Mouse (Mus musculus) granulocyte monocyte progenitor cell, adult 5-6 weeks (primary cell): Measurements from ENCODE around the gene Myo10. TPM values are rescaled to one million over a fixed set of nuclear protein-coding genes. Genes with fewer than 3 reads are reported as not detected.

Source experiments
- ATAC-seq: replicated peaks from 2 replicates; pipeline ENCODE4 v1.8.0; 2016; ENCODE audit warnings: mild to moderate bottlenecking, moderate TSS enrichment, inconsistent platforms; ENCODE audit not compliant: poor library complexity, severe bottlenecking
- total RNA-seq, 2 experiments: library from RNA; stranded (forward) in 1 of 2; stranded (reverse) in 1 of 2; fragments of 200-712, 200-1000 nt in 1 of 2; fragments of >200 nt in 1 of 2; fragmentation: Nextera tagmentation in 1 of 2; gene quantifications; 2 replicates each; pipeline ENCODE4 v1.2.3; 2014 to 2017

Myo10 gene
- total RNA-seq, 2 experiments from 2014 or later, result 3.3 to 8.9 TPM

DNA sequence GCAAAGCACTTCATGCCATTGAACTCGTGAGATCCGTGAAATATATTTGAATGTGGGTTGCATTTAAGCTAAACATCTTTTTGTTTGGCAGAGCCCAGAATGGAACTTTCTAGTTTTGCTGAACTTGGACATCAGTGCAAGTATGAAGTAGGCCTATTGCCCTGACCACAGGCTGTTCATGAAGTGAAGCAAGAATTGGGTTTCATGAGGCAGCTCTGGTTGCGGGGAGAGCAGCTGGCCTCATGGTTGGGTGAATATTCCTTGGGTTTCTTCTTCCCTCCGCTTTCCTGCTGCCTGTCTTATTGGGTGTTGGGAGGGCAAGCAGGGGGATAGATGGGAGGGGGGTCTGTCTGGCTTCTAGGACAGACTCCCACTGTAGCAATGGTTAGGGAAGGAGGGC, 23.5 kb downstream of the Myo10 start:
- ATAC-seq, result no peak

DNA sequence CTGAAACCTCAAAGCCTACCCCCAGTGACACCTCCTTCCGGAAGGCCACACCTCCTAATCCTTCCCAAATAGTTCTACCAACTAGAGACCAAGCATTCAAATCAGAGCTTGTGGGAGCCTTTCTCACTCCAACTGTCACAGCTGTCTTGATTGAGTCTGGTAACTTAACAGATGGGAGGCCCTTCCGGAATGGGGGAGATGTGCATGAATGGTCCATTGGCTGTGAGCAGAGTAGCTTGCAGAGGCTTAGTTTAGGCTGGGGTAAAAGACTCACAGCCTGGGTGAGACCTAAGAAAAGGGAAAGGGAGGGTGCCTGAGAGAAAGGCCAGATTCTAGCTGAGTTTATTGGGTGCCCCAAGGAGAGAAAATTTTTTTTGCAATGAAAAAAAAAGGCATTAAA, 26.0 kb downstream of the Myo10 start:
- no peak for ATAC-seq

DNA sequence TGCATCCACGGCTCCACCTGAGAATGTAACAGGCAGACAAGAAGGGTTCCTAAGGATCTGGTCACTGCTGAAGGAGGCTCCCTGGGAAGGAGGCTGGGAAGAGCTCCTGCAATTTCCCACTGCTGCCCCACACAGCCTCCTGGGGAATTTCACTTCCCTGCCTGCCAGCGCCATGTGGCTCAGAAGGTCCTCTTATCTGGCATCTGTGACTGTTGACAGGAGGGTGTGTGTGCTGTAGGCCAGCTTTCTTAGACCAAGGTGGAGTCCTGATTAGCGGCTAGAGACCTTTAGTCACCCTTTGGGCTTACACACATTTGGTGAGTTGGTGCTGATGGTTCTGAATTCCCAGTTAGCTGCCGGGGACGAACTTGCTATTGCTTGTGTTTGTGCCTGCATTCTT, 28.0 kb downstream of the Myo10 start:
- no peak for ATAC-seq

DNA sequence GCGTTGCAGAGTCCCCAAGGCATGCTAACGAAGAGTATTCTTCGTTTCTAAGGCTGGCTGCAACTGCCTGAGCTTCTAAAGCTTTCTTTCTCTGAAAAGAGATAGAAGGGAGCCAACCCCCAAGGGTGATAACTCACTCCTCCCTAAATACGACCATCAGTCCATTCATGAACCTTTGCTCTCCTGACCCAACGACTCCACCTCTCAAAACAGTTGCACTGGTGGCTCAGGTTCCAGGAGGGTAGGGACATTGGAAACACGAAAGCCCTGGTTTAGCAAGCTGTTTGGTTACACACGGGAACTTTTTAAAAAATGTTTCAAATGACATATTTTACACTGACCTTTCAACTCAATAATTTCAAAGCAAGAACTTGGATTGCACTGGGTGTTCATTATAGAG, 29.5 kb downstream of the Myo10 start:
- ATAC-seq, result no peak

DNA sequence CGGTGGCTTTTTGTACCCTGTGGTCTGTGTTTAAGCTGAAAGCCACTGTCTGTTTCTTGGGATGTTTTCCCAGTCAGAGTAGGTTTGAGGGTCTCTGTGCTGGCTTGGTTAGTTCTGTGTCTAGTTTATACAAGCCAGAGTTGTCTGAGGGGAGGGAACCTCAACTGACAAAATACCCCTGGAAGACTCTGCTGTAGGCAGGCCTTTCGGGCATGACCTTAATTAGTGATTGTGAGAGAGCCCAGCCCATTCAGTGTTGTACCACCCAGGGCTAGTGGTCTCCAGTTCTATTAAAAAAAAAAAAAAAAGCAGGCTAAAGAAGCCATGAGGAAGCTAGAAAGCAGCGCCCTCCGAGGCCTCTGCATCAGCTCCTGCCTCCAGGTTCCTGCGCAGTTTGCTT, 30.0 kb downstream of the Myo10 start:
- no peak for ATAC-seq

DNA sequence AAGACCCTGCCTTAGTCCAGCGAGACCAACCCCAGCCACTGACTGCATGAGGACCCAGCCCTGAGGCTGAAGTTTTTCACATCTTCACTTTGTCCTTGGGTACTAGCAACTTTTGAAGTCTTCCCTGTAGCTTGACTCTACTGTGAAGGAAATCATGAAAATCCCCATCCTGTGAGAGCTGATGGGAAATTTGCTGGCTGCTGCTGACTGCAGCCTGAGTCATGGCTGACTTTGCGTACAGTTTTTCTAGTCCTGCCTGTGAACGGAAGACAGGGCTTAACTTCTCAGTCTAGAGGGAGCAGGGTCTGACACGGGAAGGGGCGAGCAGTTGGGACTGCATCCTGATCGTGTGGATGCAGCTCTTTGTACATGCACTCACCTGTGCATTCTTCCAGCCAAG, 30.6 kb downstream of the Myo10 start:
- ATAC-seq, result no peak

DNA sequence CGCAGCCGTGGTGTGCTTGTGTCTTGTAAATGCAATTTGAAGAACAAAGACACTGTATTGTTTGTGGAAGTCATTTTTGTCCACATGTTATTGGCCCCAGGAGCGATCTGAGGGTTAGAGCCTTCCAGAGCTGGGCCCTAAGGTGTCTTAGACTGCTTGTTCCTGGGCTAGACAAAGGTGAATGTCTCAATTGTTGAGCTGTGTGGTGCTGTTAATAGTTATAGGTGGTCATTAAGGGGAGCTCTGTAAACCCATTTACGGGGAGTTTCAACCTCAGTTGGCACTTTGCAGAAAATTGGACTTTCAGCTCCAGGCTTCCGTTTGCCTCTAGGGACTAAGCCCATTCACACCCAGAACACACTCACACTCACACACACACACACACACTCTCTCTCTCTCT, 31.4 kb downstream of the Myo10 start:
- ATAC-seq, result no peak

DNA sequence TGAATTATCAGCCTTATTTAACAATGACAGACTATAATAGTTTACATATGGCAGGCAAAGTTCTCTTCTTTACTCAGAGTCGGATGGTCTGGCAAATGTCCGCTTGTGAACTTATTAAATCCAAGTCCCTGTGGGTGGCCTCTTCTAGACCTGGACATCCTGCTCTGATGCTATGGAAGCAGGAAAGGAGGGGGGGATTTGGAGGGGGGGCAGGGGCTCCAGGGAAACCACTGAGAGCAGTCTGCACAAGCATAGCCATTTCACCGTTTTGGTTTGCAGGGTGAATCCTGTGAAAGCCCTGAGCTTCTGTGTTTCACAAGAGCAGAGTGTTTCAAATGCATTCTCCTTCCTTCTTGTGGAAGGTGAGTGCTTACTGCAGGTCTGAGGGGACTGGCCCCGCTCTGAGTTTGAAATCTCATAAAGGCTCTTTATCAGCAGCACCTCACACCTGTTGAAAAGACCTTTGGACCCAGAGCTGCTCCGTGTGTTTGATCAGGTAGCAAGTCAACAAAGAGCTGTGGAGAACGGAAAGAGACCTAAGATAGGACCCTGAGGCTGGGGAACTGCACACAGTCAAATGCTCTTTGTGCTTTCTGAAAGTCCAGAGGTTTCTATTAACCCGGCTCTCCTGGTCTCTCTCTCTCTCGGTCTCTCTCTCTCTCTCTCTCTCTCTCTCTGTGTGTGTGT, 40.7 kb downstream of the Myo10 start:
- no peak for ATAC-seq

DNA sequence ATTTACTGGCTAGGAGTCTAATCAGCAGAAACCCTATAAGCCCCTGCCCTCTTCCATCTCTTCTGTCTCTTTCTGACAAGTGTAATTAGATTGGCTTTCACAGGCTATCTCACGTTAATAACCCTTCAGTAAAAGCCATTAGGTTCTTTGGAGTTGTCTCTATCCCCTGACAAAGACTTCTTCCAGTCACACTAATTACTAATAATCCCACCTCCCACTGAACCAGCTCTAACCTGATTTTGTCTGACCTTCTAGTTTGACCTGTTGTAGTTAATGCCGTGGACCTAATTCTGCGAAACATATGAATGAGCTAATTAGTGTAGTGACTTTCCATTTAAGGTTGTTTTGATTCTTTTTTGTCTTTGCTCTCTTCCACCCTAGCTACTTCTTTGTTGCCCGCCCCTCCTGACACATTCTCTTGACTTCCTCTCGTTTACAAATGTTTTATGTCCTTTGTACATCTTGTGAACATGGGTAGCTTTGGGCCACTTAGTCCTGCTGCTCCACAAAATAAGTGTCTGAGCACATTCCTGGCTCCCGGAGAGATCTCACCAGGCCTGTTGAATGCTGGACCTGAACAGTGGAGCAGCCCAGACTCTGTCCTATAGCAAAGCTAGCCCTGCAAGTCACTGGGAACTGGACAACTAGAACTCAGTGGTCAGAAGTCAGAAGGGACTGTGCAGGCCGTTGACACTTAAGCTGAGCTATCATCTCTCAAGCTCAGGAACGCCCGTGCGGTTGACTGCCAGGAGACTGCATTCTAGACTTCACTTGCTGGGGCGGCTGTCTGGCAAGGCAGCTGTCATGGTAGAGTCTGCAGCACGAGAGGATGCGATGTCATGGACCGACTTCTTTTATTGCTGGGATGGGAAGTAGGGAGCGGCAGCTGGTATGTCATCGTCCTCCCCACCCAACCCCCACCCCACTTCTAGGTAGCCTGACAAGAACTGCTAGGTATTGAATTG, 47.2 kb downstream of the Myo10 start:
- no peak for ATAC-seq

DNA sequence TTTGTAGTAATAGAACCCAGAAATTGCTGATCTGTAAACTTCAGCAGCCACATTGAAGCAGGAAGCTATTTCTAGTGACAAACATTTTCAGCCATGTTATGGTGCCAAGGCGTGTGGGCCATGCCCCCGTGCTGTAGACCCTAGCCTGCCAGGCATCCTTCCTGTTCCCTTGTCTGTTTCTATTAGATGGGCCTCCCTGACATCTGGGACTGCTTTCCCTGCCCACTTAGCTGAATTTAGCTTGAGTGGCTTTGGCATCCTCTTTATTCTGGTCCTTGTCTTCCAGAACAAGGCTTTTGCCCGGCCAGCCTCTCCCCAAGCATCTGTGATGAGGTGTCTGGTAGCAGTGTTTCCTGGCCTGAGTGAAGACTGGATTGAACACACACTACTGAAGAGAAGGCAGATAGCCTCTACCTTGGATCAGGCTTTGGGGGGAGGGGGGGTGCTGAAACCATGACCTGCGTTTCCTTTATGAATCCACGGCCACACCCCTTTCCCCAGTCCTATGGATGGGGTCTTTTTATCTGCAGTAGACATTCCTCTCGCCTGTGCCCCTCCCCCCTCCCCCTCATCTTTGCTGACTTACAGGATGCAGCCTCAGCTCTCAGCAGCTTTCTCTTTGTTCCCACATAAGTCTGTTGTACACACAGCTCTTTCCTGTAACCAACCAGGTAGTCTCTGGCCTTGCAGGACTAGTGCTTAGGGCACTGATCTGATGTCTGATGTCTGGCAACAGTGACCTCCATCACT, 51.1 kb downstream of the Myo10 start:
- ATAC-seq, result no peak

DNA sequence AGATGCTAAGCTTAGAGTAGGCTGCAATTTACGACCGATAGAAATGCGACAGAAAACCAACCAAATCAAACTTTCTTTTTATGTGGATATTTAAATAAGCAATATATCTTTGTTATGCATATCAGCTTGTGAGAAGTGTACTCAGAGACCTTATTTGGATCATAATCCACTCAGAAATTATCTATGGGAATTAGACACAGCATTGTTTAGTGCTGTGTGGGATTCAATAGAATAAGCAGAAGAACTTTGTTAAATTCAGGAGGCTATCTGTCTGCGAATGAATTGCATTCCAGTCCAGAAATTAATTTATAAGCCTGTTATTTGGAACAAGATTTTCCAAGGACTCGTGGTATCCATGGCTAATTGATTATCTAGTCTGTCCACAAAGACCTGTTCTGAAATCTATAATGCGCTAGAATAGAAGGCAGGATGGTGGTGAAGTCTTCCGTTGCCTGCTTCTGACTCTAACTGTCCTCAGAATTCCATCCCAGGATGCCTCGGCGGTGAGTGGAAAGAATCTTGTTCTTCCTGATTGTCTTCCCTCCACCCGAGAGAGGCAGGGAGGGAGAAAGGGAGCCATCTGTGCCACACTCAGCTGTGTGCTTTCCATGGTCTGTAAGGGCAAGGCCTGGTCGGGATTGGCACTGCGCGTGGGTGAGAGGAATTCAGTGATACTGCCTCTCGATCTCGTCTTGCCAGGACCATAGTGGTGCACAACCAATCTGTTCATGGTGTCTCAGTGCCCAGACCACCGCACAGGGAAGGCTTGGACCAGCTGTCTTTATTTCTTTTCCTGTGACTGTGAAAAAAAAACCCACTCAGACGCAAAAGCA, 52.0 kb downstream of the Myo10 start:
- no peak for ATAC-seq

DNA sequence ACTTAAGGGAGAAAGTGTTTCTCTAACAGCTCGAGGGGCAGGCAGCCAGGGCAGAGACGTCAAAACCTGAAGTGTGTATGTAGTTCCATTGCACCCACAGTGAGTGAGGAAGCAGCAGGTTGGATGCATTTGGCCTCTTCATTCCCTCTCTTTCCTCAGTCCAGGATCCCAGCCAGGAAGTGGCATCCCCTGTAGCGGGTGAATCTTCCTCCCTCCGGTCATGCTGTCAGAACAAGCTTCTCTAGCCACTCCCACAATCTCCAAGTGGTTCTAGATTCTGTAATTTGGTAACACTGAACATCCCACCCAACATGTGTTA, 52.6 kb downstream of the Myo10 start:
- no peak; the same call in 1 of the 2 replicates for ATAC-seq

DNA sequence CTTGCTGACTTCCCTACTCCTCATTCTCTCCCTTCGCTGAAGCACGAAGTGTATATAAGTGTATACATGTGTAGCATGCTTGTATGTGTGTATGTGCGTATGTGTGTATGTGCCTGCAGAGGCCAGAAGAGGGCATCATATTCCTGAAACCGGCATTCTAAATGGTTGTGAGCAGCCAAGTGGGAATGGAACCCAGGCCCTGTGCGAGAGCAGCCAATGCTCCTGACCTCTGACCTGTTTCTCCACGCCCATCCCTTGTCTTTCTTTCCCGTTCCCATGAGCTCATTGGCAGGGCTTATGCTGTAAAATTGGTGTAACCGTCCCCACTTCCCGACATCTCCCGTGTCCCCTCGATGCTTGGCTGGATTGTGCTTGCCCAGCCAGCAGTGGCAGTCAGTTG, 53.0 kb downstream of the Myo10 start:
- ATAC-seq, result no peak

DNA sequence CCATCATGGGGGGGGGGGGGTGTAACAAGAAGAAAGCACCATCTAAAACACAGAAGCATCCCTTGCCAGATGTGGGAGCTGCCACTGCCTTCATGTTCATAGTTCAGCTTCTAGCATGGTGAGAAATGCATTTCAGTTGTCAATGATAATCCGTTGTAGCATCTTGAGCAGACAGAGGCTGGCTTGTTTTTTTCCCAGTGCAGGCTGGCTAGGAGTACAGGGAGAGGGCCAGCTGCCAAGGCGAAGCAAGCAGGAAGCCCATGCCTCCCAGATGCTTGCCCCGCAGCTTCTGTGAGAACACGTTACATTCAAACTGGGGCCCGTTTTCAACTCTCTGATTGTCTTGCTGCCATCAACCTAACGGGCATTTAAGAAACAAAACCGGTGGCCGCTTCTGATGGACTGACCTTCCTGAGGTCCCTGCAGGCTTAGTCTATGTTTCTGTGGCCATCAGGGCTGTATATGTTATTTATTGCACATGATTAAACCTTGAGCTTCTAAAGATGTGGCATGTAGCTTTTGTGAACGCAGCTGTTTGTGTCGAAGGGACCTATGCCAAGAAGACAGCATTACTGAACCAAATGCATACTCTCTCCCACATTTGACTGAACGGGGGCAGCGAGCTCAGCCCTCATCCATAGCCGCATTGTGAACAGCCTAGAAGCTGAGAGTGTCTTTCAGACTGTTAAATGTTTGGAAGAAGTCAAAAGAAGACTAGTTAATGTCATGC, 53.9 kb downstream of the Myo10 start:
- no peak for ATAC-seq

DNA sequence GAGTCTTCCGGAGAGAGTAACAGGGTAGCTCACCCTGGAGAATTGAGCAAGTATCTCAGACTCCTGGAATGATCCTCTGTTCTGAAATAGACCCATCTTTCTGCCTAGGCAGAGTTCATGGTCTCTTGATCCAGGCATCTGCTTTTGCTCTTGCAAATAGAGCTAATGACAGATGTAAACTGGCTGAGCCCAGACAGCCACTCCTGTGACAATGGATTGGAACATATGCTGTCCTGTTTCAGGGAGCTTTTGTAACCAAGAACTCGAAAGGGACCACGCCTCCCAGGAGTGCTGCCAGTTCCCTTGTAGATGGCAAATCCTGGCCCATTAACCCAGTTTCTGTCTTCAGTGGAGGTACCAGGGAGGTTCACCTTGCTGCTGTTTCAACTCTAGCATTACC, 56.8 kb downstream of the Myo10 start:
- ATAC-seq, result no peak

DNA sequence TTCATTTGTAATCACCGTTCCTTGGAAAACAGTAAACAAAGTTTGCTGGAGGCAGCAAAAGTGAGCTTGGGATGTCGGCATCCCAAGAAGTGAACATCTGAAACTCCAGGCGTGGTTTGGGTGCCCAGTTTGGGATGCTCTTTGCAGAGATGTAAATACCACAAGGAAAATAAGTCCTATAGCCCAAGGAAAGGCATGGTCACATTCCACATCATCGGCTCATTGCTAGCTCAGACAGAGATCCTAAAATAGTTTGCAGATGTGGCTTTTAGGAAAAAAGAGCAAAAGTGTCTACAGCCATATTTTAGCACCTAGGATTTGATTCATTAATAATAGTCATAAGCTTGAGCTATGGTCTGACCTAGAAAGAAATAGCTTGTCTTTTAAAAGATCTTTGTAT, 57.3 kb downstream of the Myo10 start:
- ATAC-seq, result no peak

DNA sequence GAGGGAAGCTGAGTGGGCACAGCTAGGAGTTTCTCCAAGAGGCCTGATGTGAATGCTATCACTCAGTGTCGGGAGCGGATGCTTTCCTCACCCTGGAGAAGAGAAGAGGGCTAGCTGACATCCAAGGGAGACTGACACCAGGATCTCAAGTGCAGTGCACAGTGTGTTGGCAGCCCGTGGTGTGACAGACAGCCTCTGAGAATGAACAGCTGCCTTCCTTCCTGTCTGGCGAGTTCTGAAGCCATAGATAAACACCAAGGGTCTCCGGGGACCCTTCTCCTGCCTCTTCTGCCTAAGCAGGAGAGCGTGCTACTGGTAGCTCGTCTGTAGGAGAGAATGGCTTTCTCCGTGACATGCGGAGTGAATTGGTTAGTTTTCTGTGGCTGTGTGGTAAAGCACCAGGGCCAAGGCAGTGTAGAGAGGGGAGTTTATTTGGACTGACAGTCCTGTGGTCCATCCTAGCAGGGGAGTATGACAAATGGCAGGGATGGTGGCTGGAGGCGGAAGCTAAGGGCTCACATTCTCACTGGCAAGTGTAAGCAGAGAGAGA, 58.0 kb downstream of the Myo10 start:
- no peak for ATAC-seq

DNA sequence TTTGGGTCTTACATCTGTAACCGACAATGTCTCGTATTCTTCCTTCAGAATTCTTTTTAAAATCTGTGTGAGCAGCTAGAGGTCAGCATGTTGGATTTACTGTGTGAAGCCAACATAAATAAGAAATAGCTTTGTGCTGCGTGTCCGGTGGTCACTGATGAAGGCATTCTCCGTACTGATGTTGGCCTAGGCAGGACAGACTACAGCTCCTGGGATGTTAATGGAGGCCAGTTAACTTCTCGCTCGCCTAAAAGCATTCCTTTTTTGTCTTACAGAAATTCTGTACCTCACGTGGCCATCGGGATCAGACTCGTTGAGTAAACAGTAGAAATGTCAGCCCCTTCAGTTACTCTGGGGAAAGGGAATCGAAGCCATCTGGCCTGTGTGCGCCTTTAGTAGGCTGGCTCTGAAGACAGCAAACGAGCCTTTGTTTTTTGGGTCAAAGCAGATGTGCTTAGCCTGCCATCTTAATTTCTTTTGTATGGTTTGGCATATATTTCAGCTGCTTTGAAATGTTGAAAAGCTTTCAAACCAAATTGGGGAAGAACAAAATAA, 60.7 kb downstream of the Myo10 start:
- ATAC-seq, result no peak

DNA sequence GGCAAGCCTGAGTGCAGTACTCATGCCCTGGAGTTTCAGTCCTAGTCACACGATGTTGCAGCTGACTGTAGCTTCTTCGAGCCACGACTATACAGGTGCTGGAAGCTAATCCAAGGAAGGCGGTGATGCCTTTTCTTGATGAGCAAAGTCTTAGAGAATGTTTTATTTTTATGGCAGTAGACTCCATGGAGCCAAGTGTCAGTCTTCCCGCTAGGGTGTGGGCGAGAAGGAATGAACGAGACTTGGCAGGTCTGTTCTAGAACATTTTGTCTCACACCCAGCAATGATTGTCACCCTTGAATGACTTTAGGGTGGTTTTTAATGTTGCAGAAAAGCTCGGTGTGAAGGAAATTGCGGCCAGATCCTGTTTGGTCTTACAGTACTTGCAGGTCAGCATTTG, 62.9 kb downstream of the Myo10 start:
- ATAC-seq, result no peak
